In genomic region chr3:125794606-125795005, GRCm38 (mm10) we compare ENCODE assay signal across 15 mouse cellular contexts.
"Had no signal": no experiment of that assay in that cellular context is flagged by ENCODE, and none has a peak within 500 bp of the region (broad histone marks: within the 10 kb centered on the region; RNA-seq: fewer than 3 reads in every experiment).

No protein-coding gene starts in this region.

- H3K36me3 ChIP-seq: limb, embryonic 10.5 days; liver, embryonic 12.5 days; lung, embryonic 15.5 days; midbrain, embryonic 15.5 days; neural tube, embryonic 13.5 days had no signal

- H3K4me3 ChIP-seq: limb, embryonic 10.5 days; liver, embryonic 12.5 days; lung, embryonic 15.5 days; megakaryocyte, embryonic 14.5 days; midbrain, embryonic 15.5 days; neural tube, embryonic 13.5 days had no signal

- DNase-seq: kidney, postnatal 36 days; lung, postnatal 14 days; retina, postnatal 1 day; right cerebral cortex, postnatal 4 days; spleen, adult 18-20 months; thymus, adult 18-20 months; thymus, postnatal 36 days had no signal

- H3K27me3 ChIP-seq: liver, embryonic 12.5 days; lung, embryonic 15.5 days; megakaryocyte, embryonic 14.5 days; midbrain, embryonic 15.5 days; neural tube, embryonic 13.5 days had no signal

- H3K27ac ChIP-seq: kidney, postnatal 0 days; limb, embryonic 10.5 days; liver, embryonic 12.5 days; lung, embryonic 15.5 days; macrophage; midbrain, embryonic 15.5 days; neural tube, embryonic 13.5 days had no signal

- H3K4me1 ChIP-seq: limb, embryonic 10.5 days; liver, embryonic 12.5 days; lung, embryonic 15.5 days; megakaryocyte, embryonic 14.5 days; midbrain, embryonic 15.5 days; neural tube, embryonic 13.5 days had no signal

- H3K9ac ChIP-seq: liver, embryonic 12.5 days; lung, embryonic 15.5 days; midbrain, embryonic 15.5 days; neural tube, embryonic 13.5 days had no signal
